Mouse (Mus musculus) heart, embryonic 12.5 days (tissue): ENCODE data around the gene Slc22a21. TPM values are rescaled to one million over a fixed set of nuclear protein-coding genes. Genes with fewer than 3 reads are reported as not detected.
A peak's percentile ranks its signal among the peaks of the same experiment; 100 is the strongest.

Experiments
- ATAC-seq: fragments of 200-750 bp; cut with Nextera tagmentation; 2 replicates; pipeline ENCODE4 v1.8.0; 2017; ENCODE audit warnings: moderate TSS enrichment, moderate library complexity; ENCODE audit not compliant: insufficient number of reproducible peaks, low FRiP score
- H3K27ac ChIP-seq: fragments of 300-500 bp; sonication (generic); 2 replicates; pipeline ENCODE4 v1.5.1; 2016; ENCODE audit warnings: mild to moderate bottlenecking, moderate library complexity; ENCODE audit not compliant: poor library complexity, severe bottlenecking
- H3K27me3 ChIP-seq: fragments of 300-500 bp; sonication (generic); replicated peaks from 2 replicates; pipeline ENCODE4 v1.6.1; 2016; ENCODE audit warnings: mild to moderate bottlenecking, moderate library complexity
- H3K36me3 ChIP-seq: fragments of 300-500 bp; sonication (generic); 2 replicates; pipeline ENCODE4 v1.6.1; 2016; ENCODE audit warnings: mild to moderate bottlenecking, moderate library complexity
- H3K4me1 ChIP-seq: fragments of 300-500 bp; sonication (generic); replicated peaks from 2 replicates; pipeline ENCODE4 v1.6.1; 2016; ENCODE audit warnings: mild to moderate bottlenecking
- H3K4me2 ChIP-seq: fragments of 300-500 bp; sonication (generic); 2 replicates; pipeline ENCODE4 v1.6.1; 2016; ENCODE audit warnings: mild to moderate bottlenecking, moderate library complexity
- H3K4me3 ChIP-seq: fragments of 300-500 bp; sonication (generic); 2 replicates; pipeline ENCODE4 v1.5.1; 2016; ENCODE audit warnings: mild to moderate bottlenecking
- H3K9ac ChIP-seq: fragments of 300-500 bp; sonication (generic); 2 replicates; pipeline ENCODE4 v1.6.1; 2016; ENCODE audit warnings: mild to moderate bottlenecking, moderate library complexity
- H3K9me3 ChIP-seq: fragments of 300-500 bp; sonication (generic); replicated peaks from 2 replicates; pipeline ENCODE4 v1.6.1; 2016; ENCODE audit warnings: mild to moderate bottlenecking, moderate library complexity
- WGBS: fragments of 180-500 bp; shearing (Covaris S2); methylation state at CpG from one replicate; pipeline ENCODE4 v1.1.7; 2016; 5-methylcytosine and 5-hydroxymethylcytosine counted together
- polyA plus RNA-seq: library from polyadenylated mRNA; unstranded; fragments of >200 nt; fragmentation: Nextera tagmentation; extraction: Ambion mirVana; gene quantifications from 2 replicates; pipeline ENCODE4 v1.2.1, GENCODE M21; 2016

The Slc22a21 gene
- 2.6 and 3.2 TPM in 2 replicates for polyA plus RNA-seq

GRCm38 (mm10) chr11:53979788-53980621 is at the start of gene Slc22a21:
Gene Slc22a21, minus strand, starts transcription at chr11:53980332.
- WGBS: 2% methylated on average over 73 of the region's 73 CpGs

GRCm38 (mm10) chr11:54028997-54029396 is 48.9 kb upstream of the Slc22a21 start:
- H3K27ac ChIP-seq: no peak overlapping the region
- WGBS: 65% methylated on average over 4 of the region's 4 CpGs
- H3K4me3 ChIP-seq: peak overlapping the region; percentile 61

More at GRCm38 (mm10) chr11:53979788-53980621, at the start of gene Slc22a21:
- H3K4me3 ChIP-seq: peak within 1 kb of the TSS; percentile 70
- no peaks in the 10 kb centered on the region for H3K9me3 ChIP-seq
- H3K4me1 ChIP-seq: peaks cover 9% of the 10 kb centered on the region; the same call in 1 of the 2 replicates
- peak; percentile 95 for ATAC-seq
- H3K36me3 ChIP-seq: no peaks in the 10 kb centered on the region
- peaks cover 7% of the 10 kb centered on the region; the same call in 1 of the 2 replicates for H3K27me3 ChIP-seq
- 0 out of 2 replicates have a peak within 1 kb of the TSS, but pooled peaks have one; percentile 6 for H3K27ac ChIP-seq
- H3K4me2 ChIP-seq: peak within 1 kb of the TSS; percentile 98
- H3K9ac ChIP-seq: peak within 1 kb of the TSS; percentile 77

GRCm38 (mm10) chr11:54028044-54028951 is 48.2 kb upstream of the Slc22a21 start, which contains the start of gene Slc22a4:
Gene Slc22a4, minus strand, starts transcription at chr11:54028090.
- Histone ChIP-seq H3K4me2 (peak within 1 kb of the TSS; percentile 97), H3K4me3 (peak within 1 kb of the TSS; percentile 61), H3K4me1 (peaks cover 16% of the 10 kb centered on the region), H3K27ac (peak within 1 kb of the TSS; percentile 63), H3K27me3 (peaks cover 43% of the 10 kb centered on the region), H3K9me3 (no peaks in the 10 kb centered on the region), H3K36me3 (no peaks in the 10 kb centered on the region), H3K9ac (peak within 1 kb of the TSS; percentile 77)
- WGBS: 3% methylated on average over 61 of the region's 61 CpGs
- ATAC-seq: peak; percentile 92

More at GRCm38 (mm10) chr11:54028997-54029396, 48.9 kb upstream of the Slc22a21 start:
- no peak for ATAC-seq
- H3K4me1 ChIP-seq: peaks cover 16% of the 10 kb centered on the region
- no peaks in the 10 kb centered on the region for H3K9me3 ChIP-seq
- peaks cover 43% of the 10 kb centered on the region for H3K27me3 ChIP-seq
- peak overlapping the region; percentile 77 for H3K9ac ChIP-seq
- H3K36me3 ChIP-seq: no peaks in the 10 kb centered on the region
- peak overlapping the region; percentile 97 for H3K4me2 ChIP-seq

- Histone ChIP-seq H3K27ac (peak overlapping the region; percentile 63), H3K36me3 (no peaks in the 10 kb centered on the region), H3K4me1 (peaks cover 16% of the 10 kb centered on the region), H3K4me2 (peak overlapping the region; percentile 97), H3K9ac (peak overlapping the region; percentile 77), H3K4me3 (peak overlapping the region; percentile 61), H3K9me3 (no peaks in the 10 kb centered on the region), H3K27me3 (peaks cover 43% of the 10 kb centered on the region)
- 19% methylated on average over 31 of the region's 31 CpGs for WGBS
- ATAC-seq: no peak
Measured at GRCm38 (mm10) chr11:54027131-54028043, 47.3 kb upstream of the Slc22a21 start.

GRCm38 (mm10) chr11:54026491-54027041 is 46.4 kb upstream of the Slc22a21 start:
- WGBS: 44% methylated on average over 1 of the region's 1 CpGs
- peak overlapping the region; percentile 63 for H3K27ac ChIP-seq

GRCm38 (mm10) chr11:54021396-54022093 is 41.4 kb upstream of the Slc22a21 start:
- H3K4me2 ChIP-seq: no peak overlapping the region
- 86% methylated on average over 5 of the region's 5 CpGs for WGBS
- ATAC-seq: no peak
- H3K27ac ChIP-seq: no peak overlapping the region
- no peaks in the 10 kb centered on the region for H3K4me1 ChIP-seq
- no peaks in the 10 kb centered on the region for H3K9me3 ChIP-seq
- no peaks in the 10 kb centered on the region for H3K36me3 ChIP-seq
- H3K9ac ChIP-seq: no peak overlapping the region
- H3K27me3 ChIP-seq: peaks cover 17% of the 10 kb centered on the region
- no peak overlapping the region for H3K4me3 ChIP-seq

More at GRCm38 (mm10) chr11:54026491-54027041, 46.4 kb upstream of the Slc22a21 start:
- Histone ChIP-seq H3K27me3 (peaks cover 43% of the 10 kb centered on the region), H3K4me2 (peak overlapping the region; percentile 97), H3K4me3 (peak overlapping the region; percentile 61), H3K9me3 (no peaks in the 10 kb centered on the region), H3K9ac (no peak overlapping the region), H3K4me1 (peaks cover 16% of the 10 kb centered on the region), H3K36me3 (no peaks in the 10 kb centered on the region)
- peak; percentile 76 for ATAC-seq

- WGBS: 69% methylated on average over 3 of the region's 3 CpGs
- no peaks in the 10 kb centered on the region for H3K9me3 ChIP-seq
- no peaks in the 10 kb centered on the region for H3K36me3 ChIP-seq
- no peaks in the 10 kb centered on the region for H3K4me1 ChIP-seq
- H3K27ac ChIP-seq: no peak overlapping the region
- no peak overlapping the region for H3K4me3 ChIP-seq
- H3K4me2 ChIP-seq: no peak overlapping the region
- H3K27me3 ChIP-seq: 0 out of 2 replicates have a peak, but pooled peaks cover 8% of the 10 kb centered on the region
- no peak; the same call in 1 of the 2 replicates for ATAC-seq
- H3K9ac ChIP-seq: no peak overlapping the region
Measured at GRCm38 (mm10) chr11:54018893-54019732, 39.0 kb upstream of the Slc22a21 start.

- Histone ChIP-seq H3K27ac (no peak overlapping the region), H3K9me3 (no peaks in the 10 kb centered on the region), H3K4me2 (no peak overlapping the region), H3K9ac (no peak overlapping the region), H3K4me3 (no peak overlapping the region), H3K27me3 (0 out of 2 replicates have a peak, but pooled peaks cover 8% of the 10 kb centered on the region), H3K36me3 (no peaks in the 10 kb centered on the region), H3K4me1 (no peaks in the 10 kb centered on the region)
- 70% methylated on average over 4 of the region's 4 CpGs for WGBS
- ATAC-seq: no peak
Measured at GRCm38 (mm10) chr11:54017596-54017995, 37.5 kb upstream of the Slc22a21 start.

- Histone ChIP-seq H3K27ac (no peak overlapping the region), H3K36me3 (no peaks in the 10 kb centered on the region), H3K27me3 (0 out of 2 replicates have a peak, but pooled peaks cover 8% of the 10 kb centered on the region), H3K9me3 (no peaks in the 10 kb centered on the region), H3K9ac (no peak overlapping the region), H3K4me2 (no peak overlapping the region), H3K4me1 (no peaks in the 10 kb centered on the region), H3K4me3 (no peak overlapping the region)
- 77% methylated on average over 8 of the region's 8 CpGs for WGBS
- ATAC-seq: no peak
Measured at GRCm38 (mm10) chr11:54016051-54016450, 35.9 kb upstream of the Slc22a21 start.
